Mouse (Mus musculus): ENCODE measurements around the gene Jmjd8. TPM values are rescaled to one million over a fixed set of nuclear protein-coding genes. Genes with fewer than 3 reads are reported as not detected.

Jmjd8 gene
- polyA plus RNA-seq, 1 experiment: 16.4 TPM

DNA sequence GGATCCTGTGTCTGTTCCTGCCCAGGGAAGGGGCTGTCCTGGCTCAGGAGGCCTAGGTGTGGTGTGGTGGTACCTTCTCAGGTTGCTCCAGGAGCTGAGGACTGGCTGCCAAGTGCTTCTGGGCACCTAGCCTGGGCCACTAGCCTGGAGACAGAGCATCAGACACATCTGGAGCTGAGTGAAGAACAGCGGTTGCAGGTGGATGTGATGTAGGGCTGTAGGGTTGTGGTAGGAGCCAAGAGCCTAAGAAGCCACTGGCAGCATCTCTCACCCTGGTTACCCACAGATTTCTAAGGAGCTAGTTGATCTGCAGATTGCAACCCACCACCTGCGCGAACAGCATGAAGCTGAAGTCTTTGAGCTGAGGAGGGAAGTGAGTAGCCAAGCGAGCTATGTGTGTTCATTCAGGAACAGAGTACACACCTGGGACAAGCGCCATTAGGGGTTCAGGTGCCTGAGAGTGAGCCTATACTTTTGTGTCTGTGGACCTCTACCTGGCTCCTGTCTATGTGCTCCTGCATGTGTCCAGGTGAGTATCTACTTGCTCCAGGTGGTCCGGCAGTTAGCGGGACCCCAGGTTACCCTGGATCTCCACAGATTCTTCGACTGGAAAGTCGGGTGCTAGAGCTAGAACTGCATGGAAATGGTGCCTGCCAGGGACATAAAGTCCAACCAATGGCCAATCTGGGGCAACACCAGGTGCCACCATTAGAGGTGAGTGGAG lies 41.7 kb upstream of the Jmjd8 start:
- Histone ChIP-seq H3K27ac (ENCODE audit: control insufficient read depth, insufficient read depth, low read depth, low read length) (no peak overlapping the region), H3K4me1 (ENCODE audit: control insufficient read depth, insufficient read depth, low read length) (peaks cover 16% of the 10 kb centered on the region), H3K36me3 (ENCODE audit: control insufficient read depth, insufficient read depth, low read length) (peaks cover 3% of the 10 kb centered on the region), H3K4me3 (ENCODE audit: control insufficient read depth, low read depth, low read length) (no peak overlapping the region), H3K27me3 (ENCODE audit: control insufficient read depth, insufficient read depth, low read length) (no peaks in the 10 kb centered on the region)
- TF ChIP-seq POLR2A (IDR thresholded peaks at IDR 0.05; ENCODE audit: control insufficient read depth, low read depth, low read length): no peak
- TF ChIP-seq CTCF (IDR thresholded peaks at IDR 0.05; ENCODE audit: control insufficient read depth, insufficient read depth, insufficient replicate concordance, low read depth, low read length): no peak

GRCm38 (mm10) chr17:25791320-25791842 lies 37.3 kb upstream of the Jmjd8 start:
- no peaks in the 10 kb centered on the region for H3K36me3 ChIP-seq (ENCODE audit: control insufficient read depth, insufficient read depth, low read length)
- TF ChIP-seq POLR2A (IDR thresholded peaks at IDR 0.05; ENCODE audit: control insufficient read depth, low read depth, low read length) (no peak), CTCF (IDR thresholded peaks at IDR 0.05; ENCODE audit: control insufficient read depth, insufficient read depth, insufficient replicate concordance, low read depth, low read length) (no peak)
- H3K27ac ChIP-seq (ENCODE audit: control insufficient read depth, insufficient read depth, low read depth, low read length): peak overlapping the region; percentile 80; the same call in 1 of the 2 replicates
- peaks cover 19% of the 10 kb centered on the region for H3K4me1 ChIP-seq (ENCODE audit: control insufficient read depth, insufficient read depth, low read length)
- H3K4me3 ChIP-seq (ENCODE audit: control insufficient read depth, low read depth, low read length): peak overlapping the region; percentile 93
- no peaks in the 10 kb centered on the region for H3K27me3 ChIP-seq (ENCODE audit: control insufficient read depth, insufficient read depth, low read length)

- peak overlapping the region; percentile 93 for H3K4me3 ChIP-seq (ENCODE audit: control insufficient read depth, low read depth, low read length)
- peak; percentile 58 for TF ChIP-seq POLR2A (IDR thresholded peaks at IDR 0.05; ENCODE audit: control insufficient read depth, low read depth, low read length)
- no peak for TF ChIP-seq CTCF (IDR thresholded peaks at IDR 0.05; ENCODE audit: control insufficient read depth, insufficient read depth, insufficient replicate concordance, low read depth, low read length)
- H3K27me3 ChIP-seq (ENCODE audit: control insufficient read depth, insufficient read depth, low read length): no peaks in the 10 kb centered on the region
- peak overlapping the region; percentile 80 for H3K27ac ChIP-seq (ENCODE audit: control insufficient read depth, insufficient read depth, low read depth, low read length)
- H3K4me1 ChIP-seq (ENCODE audit: control insufficient read depth, insufficient read depth, low read length): peaks cover 21% of the 10 kb centered on the region
- H3K36me3 ChIP-seq (ENCODE audit: control insufficient read depth, insufficient read depth, low read length): no peaks in the 10 kb centered on the region
Measured at GRCm38 (mm10) chr17:25791843-25792527, 36.7 kb upstream of the Jmjd8 start.

DNA sequence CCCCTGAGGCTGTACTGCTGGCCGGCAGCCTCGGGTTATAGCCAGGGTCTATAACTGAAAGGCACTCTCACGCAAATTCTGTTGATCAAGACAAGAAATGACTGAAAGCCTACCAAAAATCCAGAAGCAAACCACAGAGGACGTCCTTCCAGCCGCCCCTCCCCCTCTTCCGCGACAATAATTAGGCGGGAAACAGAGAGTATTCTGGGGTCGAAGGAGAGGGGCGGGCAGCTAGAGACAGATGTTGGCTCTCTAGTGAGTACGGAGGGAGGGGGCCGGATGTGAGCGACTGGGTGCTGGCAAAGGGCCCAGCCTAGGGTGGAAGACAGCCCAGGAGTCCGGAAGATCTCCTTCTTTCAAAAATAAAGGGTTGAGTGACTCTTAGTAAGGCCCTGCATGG lies 36.1 kb upstream of the Jmjd8 start, which contains the start of gene Fam173a:
Gene Fam173a (minus strand): TSS at position 287 of the 400 bp plus-strand sequence.
- Histone ChIP-seq H3K4me1 (ENCODE audit: control insufficient read depth, insufficient read depth, low read length) (peaks cover 27% of the 10 kb centered on the region), H3K36me3 (ENCODE audit: control insufficient read depth, insufficient read depth, low read length) (no peaks in the 10 kb centered on the region), H3K27ac (ENCODE audit: control insufficient read depth, insufficient read depth, low read depth, low read length) (peak within 1 kb of the TSS; percentile 80), H3K27me3 (ENCODE audit: control insufficient read depth, insufficient read depth, low read length) (no peaks in the 10 kb centered on the region), H3K4me3 (ENCODE audit: control insufficient read depth, low read depth, low read length) (peak within 1 kb of the TSS; percentile 93)
- TF ChIP-seq POLR2A (IDR thresholded peaks at IDR 0.05; ENCODE audit: control insufficient read depth, low read depth, low read length): no peak
- TF ChIP-seq CTCF (IDR thresholded peaks at IDR 0.05; ENCODE audit: control insufficient read depth, insufficient read depth, insufficient replicate concordance, low read depth, low read length): no peak

DNA sequence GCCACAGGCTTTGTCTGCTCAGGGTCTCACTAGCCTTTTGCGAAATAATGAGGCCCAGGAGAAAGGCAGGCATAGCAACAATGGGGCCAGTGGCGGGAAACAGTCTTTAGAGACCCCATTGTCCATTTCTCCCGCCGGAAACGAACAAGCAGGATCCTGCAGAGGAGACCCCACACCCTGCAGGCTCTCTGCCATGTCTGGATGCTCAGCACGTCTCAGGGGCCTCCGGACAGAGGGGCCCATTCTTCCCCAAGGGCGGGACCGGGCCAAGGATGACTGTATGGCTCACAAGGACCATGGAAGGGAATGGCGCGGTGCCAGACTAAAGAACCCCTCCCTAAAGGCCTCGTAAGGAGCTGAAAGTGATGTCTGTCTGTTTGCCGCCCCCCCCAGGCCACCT lies 34.5 kb upstream of the Jmjd8 start:
- Histone ChIP-seq H3K27ac (ENCODE audit: control insufficient read depth, insufficient read depth, low read depth, low read length) (no peak overlapping the region), H3K36me3 (ENCODE audit: control insufficient read depth, insufficient read depth, low read length) (no peaks in the 10 kb centered on the region), H3K4me3 (ENCODE audit: control insufficient read depth, low read depth, low read length) (no peak overlapping the region), H3K27me3 (ENCODE audit: control insufficient read depth, insufficient read depth, low read length) (no peaks in the 10 kb centered on the region), H3K4me1 (ENCODE audit: control insufficient read depth, insufficient read depth, low read length) (peaks cover 28% of the 10 kb centered on the region)
- TF ChIP-seq CTCF (IDR thresholded peaks at IDR 0.05; ENCODE audit: control insufficient read depth, insufficient read depth, insufficient replicate concordance, low read depth, low read length) (no peak), POLR2A (IDR thresholded peaks at IDR 0.05; ENCODE audit: control insufficient read depth, low read depth, low read length) (no peak)

DNA sequence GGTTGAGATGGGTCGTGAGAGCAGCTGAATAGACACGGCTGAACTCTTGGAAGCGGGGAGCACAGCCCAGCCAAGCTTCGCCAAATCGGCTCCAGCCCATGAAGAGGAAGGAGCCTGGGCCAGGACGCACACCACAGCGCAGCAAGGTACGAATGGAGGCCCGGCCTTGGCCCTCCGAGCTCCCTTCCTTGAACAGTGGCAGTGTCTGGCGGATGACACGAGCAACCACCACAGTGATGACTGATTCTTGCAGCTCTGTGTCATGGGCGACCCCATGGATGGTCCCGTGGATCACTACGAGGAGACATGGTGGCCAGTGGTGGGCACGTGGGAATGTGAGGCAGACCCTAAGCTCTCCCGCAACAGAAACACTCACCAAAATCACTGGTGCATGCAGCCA lies 33.7 kb upstream of the Jmjd8 start:
- Histone ChIP-seq H3K36me3 (ENCODE audit: control insufficient read depth, insufficient read depth, low read length) (no peaks in the 10 kb centered on the region), H3K4me3 (ENCODE audit: control insufficient read depth, low read depth, low read length) (no peak overlapping the region), H3K27me3 (ENCODE audit: control insufficient read depth, insufficient read depth, low read length) (no peaks in the 10 kb centered on the region), H3K4me1 (ENCODE audit: control insufficient read depth, insufficient read depth, low read length) (peaks cover 28% of the 10 kb centered on the region), H3K27ac (ENCODE audit: control insufficient read depth, insufficient read depth, low read depth, low read length) (no peak overlapping the region)
- TF ChIP-seq POLR2A (IDR thresholded peaks at IDR 0.05; ENCODE audit: control insufficient read depth, low read depth, low read length): no peak
- TF ChIP-seq CTCF (IDR thresholded peaks at IDR 0.05; ENCODE audit: control insufficient read depth, insufficient read depth, insufficient replicate concordance, low read depth, low read length): no peak

GRCm38 (mm10) chr17:25795609-25796092 lies 33.0 kb upstream of the Jmjd8 start, which contains the start of gene AC134908.4:
Gene AC134908.4, minus strand, starts transcription at chr17:25795659.
- peaks cover 28% of the 10 kb centered on the region for H3K4me1 ChIP-seq (ENCODE audit: control insufficient read depth, insufficient read depth, low read length)
- peak within 1 kb of the TSS; percentile 66 for H3K4me3 ChIP-seq (ENCODE audit: control insufficient read depth, low read depth, low read length)
- no peaks in the 10 kb centered on the region for H3K36me3 ChIP-seq (ENCODE audit: control insufficient read depth, insufficient read depth, low read length)
- H3K27me3 ChIP-seq (ENCODE audit: control insufficient read depth, insufficient read depth, low read length): no peaks in the 10 kb centered on the region
- no peak within 1 kb of the TSS for H3K27ac ChIP-seq (ENCODE audit: control insufficient read depth, insufficient read depth, low read depth, low read length)
- TF ChIP-seq POLR2A (IDR thresholded peaks at IDR 0.05; ENCODE audit: control insufficient read depth, low read depth, low read length) (no peak), CTCF (IDR thresholded peaks at IDR 0.05; ENCODE audit: control insufficient read depth, insufficient read depth, insufficient replicate concordance, low read depth, low read length) (no peak)

Measured in testis, adult 2 months (tissue).